Mouse (Mus musculus) megakaryocyte, embryonic 14.5 days (primary cell): ENCODE data around the gene Bub3.

ENCODE experiments used
- FLI1 ChIP-seq: IDR thresholded peaks from 2 replicates; pipeline ENCODE4 v1.6.1; 2012; ENCODE audit warnings: low read length, inconsistent platforms, mixed read lengths
- GATA1 ChIP-seq: IDR thresholded peaks from 3 replicates; pipeline ENCODE4 v1.6.1; 2012; ENCODE audit warnings: mixed read lengths, low read length, inconsistent platforms, borderline replicate concordance

GRCm38 (mm10) chr7:131597779-131598482, 37.9 kb downstream of the Bub3 start:
- TF ChIP-seq GATA1 (no peak), FLI1 (no peak)
